In genomic region chr5:49256850-49257249, GRCm38 (mm10) we compare ENCODE assay signal across 12 mouse cellular contexts.
"Had no signal": no experiment of that assay in that cellular context is flagged by ENCODE, and none has a peak within 500 bp of the region (broad histone marks: within the 10 kb centered on the region; RNA-seq: fewer than 3 reads in every experiment).

No protein-coding gene starts in this region.

- DNase-seq: retina, postnatal 1 day; right cerebral cortex, adult 18-20 months; right cerebral cortex, postnatal 14 days; right cerebral cortex, postnatal 25 days; right cerebral cortex, postnatal 4 days; spleen, adult 18-20 months; thymus, adult 18-20 months; thymus, adult 2 months; thymus, postnatal 14 days; thymus, postnatal 25 days; thymus, postnatal 36 days; thymus, postnatal 4 days had no signal
